Mouse (Mus musculus) Patski (cell line): ENCODE measurements around the gene Mid1. TPM values are rescaled to one million over a fixed set of nuclear protein-coding genes. Genes with fewer than 3 reads are reported as not detected.

Source experiments
- ATAC-seq: fragments of 100-300 bp; one replicate; pipeline ENCODE4 v1.8.0; 2021
- CTCF ChIA-PET: fragments of 350-600 bp; sonication (Branson Sonifier 250); formaldehyde crosslinking; loops from one replicate; lab custom pipeline; 2022; ENCODE audit warnings: inconsistent platforms; lab: Charles Lee
- POLR2A ChIA-PET: fragments of 350-600 bp; sonication (Branson Sonifier 250); formaldehyde crosslinking; loops from one replicate; lab custom pipeline; 2022; ENCODE audit warnings: antibody characterized with exemption, inconsistent platforms; lab: Charles Lee
- DNase-seq: peaks from one replicate; pipeline ENCODE4 v3.0.0-alpha.2; 2011; ENCODE audit warnings: low read depth, low spot score
- H3K27me3 ChIP-seq: fragments of 371-371 bp; one replicate; pipeline ENCODE4 v1.5.1; 2021
- CTCF ChIP-seq: fragments of 100-300 bp; IDR thresholded peaks from one replicate; pipeline ENCODE4 v1.5.1; 2021
- in situ Hi-C: fragments of 300-500 bp; cut with MboI; formaldehyde crosslinking; loops from 3 replicates; pipeline ENCODE4 v1.11.1; 2018; ENCODE audit warnings: low pct_unique_long_range_greater_than_20kb, mixed read lengths
- polyA plus RNA-seq: library from polyadenylated mRNA; unstranded; gene quantifications from one replicate; pipeline ENCODE4 v1.2.3, GENCODE M21; 2021

The Mid1 gene
- polyA plus RNA-seq, 1 experiment from 2014 or later: 105 TPM

- ATAC-seq (no peak), DNase-seq (no peak)
- CTCF ChIA-PET: no interaction called here
- no peaks in the 10 kb centered on the region for H3K27me3 ChIP-seq
- in situ Hi-C loops: no loop called here
- POLR2A ChIA-PET: no interaction called here
- no peak for TF ChIP-seq CTCF
These were observed 126.3 kb downstream of the Mid1 start for GRCm38 (mm10) chrX:169811318-169811717.

GRCm38 (mm10) chrX:169811783-169812182 is 126.8 kb downstream of the Mid1 start:
- ChIA-PET CTCF (no interaction called here), POLR2A (no interaction called here)
- in situ Hi-C loops: no loop called here
- DNase-seq: no peak
- H3K27me3 ChIP-seq: no peaks in the 10 kb centered on the region
- ATAC-seq: no peak
- TF ChIP-seq CTCF: no peak

- CTCF ChIA-PET: interaction anchor here (1.3 kb wide), 1 partner anchor 10 kb away, joined by 4 read pairs; no protein-coding TSS in a partner anchor
- in situ Hi-C loops: no loop called here
- ATAC-seq (no peak), DNase-seq (no peak)
- POLR2A ChIA-PET: no interaction called here
- no peaks in the 10 kb centered on the region for H3K27me3 ChIP-seq
- no peak for TF ChIP-seq CTCF
These were observed 128.7 kb downstream of the Mid1 start for GRCm38 (mm10) chrX:169813673-169814072.

DNA sequence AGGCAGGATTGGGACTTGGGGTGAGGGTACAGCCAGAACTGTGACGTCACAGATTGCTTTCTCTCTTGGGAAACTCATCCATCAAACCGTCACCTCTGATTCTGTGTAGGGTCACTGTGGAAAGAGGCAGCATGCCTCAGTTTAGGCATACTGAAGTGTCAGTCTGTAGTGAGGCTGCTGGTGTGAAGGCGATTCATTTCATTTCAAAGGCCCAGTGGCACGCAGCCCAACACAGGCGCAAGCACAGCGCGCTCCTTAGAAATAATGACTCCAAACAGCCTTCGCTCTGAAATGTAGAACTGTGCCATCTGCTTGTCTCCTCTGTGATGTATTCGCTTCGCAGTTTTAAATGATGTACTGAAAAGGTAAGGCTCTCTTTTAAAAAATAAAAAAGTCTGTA is 141.9 kb downstream of the Mid1 start:
- no peak for TF ChIP-seq CTCF
- in situ Hi-C loops: no loop called here
- POLR2A ChIA-PET: no interaction called here
- DNase-seq (no peak), ATAC-seq (no peak)
- no peaks in the 10 kb centered on the region for H3K27me3 ChIP-seq
- CTCF ChIA-PET: no interaction called here

- TF ChIP-seq CTCF: no peak
- DNase-seq: no peak
- no peaks in the 10 kb centered on the region for H3K27me3 ChIP-seq
- no peak for ATAC-seq
- ChIA-PET CTCF (no interaction called here), POLR2A (no interaction called here)
- in situ Hi-C loops: no loop called here
These were observed 142.7 kb downstream of the Mid1 start for GRCm38 (mm10) chrX:169827720-169828119.

DNA sequence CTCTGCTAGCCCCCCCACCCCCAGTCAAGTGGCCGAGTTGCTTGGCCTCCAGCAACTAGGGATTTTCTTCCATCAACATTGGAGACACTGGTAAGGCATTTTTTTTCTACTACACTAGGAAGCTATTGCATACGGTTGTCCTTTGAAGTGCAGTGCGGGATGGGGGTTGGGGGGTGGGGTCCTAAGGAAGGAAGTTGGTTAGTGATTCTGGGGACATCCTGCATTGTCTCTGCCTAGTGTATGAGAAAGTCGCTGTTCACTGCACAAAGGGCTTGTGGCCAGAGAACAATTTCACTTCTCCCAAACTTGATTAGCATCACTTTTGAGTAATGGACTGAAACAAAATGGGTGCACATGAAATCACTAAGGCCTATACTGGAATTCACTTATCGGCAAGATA is 143.1 kb downstream of the Mid1 start:
- ATAC-seq: no peak
- in situ Hi-C loops: no loop called here
- POLR2A ChIA-PET: no interaction called here

DNA sequence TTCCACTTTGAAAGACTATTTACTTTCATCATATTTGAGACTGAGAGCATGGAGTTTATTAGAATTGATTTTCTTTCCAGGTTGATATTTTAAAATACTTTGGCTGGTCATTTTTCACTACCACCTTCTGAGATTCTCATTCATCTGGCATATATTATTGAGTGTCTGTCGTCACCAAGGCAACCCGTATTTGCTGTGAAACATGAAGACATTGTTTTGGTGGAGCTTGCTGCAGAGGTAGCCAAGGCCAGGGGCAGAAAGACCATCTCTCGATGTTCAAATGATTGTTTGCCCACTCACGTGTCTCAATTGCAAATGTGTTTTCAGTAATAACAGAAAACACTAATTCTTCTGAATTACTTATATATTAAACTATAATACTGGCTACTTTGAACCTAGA is 145.1 kb downstream of the Mid1 start:
- in situ Hi-C loops: no loop called here
- ChIA-PET CTCF (interaction anchor here (1.7 kb wide), 1 partner anchor 9 kb away, joined by 6 read pairs; no protein-coding TSS in a partner anchor), POLR2A (no interaction called here)
- DNase-seq (no peak), ATAC-seq (no peak)
- no peak for TF ChIP-seq CTCF
- H3K27me3 ChIP-seq: no peaks in the 10 kb centered on the region

More for the DNA sequence above, 143.1 kb downstream of the Mid1 start:
- TF ChIP-seq CTCF: no peak
- H3K27me3 ChIP-seq: no peaks in the 10 kb centered on the region
- DNase-seq: no peak
- CTCF ChIA-PET: no interaction called here

DNA sequence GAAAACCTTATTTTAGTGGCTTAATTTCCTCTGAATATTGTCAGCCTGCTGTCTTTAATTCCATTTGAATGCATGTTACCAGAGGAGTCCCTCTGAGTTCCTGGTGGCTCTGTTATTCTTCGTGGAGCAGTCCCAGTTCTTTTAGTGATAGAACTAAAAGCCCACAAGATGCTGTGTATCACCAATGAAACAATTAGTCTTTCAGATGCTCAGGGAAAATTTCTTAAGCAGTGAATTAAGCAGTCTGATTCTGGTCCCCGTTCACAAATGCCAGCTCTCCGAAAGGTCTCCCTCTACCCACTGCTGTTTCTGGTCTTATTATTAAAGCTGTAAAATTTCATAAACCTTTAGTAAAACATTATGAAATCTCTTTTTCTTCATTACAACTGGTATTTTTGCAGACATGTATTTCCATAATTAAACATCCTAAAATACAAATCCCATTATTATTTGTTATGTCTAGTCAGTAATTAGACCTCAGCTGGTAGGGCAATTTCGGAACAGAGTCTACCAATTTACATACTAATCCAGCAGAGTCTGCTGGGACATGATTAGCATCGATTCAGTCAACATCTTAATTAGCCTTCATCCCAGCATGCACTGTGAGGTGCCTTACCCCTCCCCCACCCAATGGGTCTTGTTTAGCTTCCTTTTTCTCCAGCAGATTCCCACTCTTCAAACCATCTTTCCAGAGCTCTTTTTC is 153.1 kb downstream of the Mid1 start:
- TF ChIP-seq CTCF: no peak
- ChIA-PET CTCF (no interaction called here), POLR2A (no interaction called here)
- no peak for ATAC-seq
- H3K27me3 ChIP-seq: no peaks in the 10 kb centered on the region
- in situ Hi-C loops: no loop called here
- no peak for DNase-seq

DNA sequence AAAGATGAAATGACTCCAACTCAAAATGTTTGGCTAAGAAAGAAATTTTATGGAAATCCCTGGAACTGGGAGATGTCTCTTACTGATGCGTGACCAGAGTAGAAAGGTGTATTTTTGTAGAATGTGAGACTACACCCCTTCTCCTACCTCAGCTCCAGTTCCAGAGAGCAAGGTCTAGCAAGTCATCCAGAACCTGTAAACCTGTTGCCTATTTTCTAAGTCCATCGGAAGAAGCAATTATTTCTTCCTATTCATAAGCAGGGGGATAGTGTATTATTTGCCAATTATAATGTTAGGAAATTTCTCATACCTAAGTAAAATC is 153.6 kb downstream of the Mid1 start:
- ChIA-PET POLR2A (no interaction called here), CTCF (no interaction called here)
- H3K27me3 ChIP-seq: no peaks in the 10 kb centered on the region
- no peak for ATAC-seq
- in situ Hi-C loops: no loop called here
- no peak for TF ChIP-seq CTCF
- DNase-seq: no peak

- ATAC-seq: no peak
- DNase-seq: no peak
- H3K27me3 ChIP-seq: no peaks in the 10 kb centered on the region
- ChIA-PET POLR2A (no interaction called here), CTCF (no interaction called here)
- TF ChIP-seq CTCF: no peak
- in situ Hi-C loops: no loop called here
These were observed 158.3 kb downstream of the Mid1 start for GRCm38 (mm10) chrX:169843267-169843666.

- ATAC-seq (no peak), DNase-seq (no peak)
- CTCF ChIA-PET: no interaction called here
- in situ Hi-C loops: no loop called here
- no peak for TF ChIP-seq CTCF
- no peaks in the 10 kb centered on the region for H3K27me3 ChIP-seq
- POLR2A ChIA-PET: no interaction called here
These were observed 159.3 kb downstream of the Mid1 start for GRCm38 (mm10) chrX:169844150-169844772.
